Comparison of ENCODE assay signal across 8 mouse cellular contexts in the genomic region with DNA sequence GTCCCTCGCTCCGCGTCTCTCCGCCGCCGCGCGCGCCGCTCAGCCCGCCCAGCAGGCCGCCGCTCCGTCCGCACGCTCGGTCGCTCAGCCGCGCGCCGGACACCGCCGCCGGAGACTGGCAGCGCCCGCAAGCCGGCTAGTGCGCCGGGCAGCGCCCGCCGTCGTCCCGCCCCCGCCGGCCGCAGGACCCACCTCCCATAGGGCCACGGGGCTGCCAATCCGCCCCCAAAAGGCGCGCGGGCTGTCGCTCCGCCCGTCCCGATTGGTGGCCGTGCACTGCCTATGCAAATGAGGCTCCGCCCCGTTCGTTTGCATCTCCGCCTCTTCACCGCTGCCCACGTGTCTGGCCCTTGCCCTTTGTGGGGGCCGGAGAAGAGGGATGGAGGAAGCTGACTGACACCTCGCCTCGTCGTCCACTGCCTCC. TPM values are rescaled to one million over a fixed set of nuclear protein-coding genes. Genes with fewer than 3 reads are reported as not detected.
DNase-seq lines count a peak whose midpoint lies in the region; ATAC-seq lines count a peak whose summit lies in the region.

No protein-coding gene starts in this region.

- peak overlapping the region; percentile 75 for H3K4me2 ChIP-seq in intestine, embryonic 15.5 days (replicated peaks)

- DNase-seq in adrenal gland, adult 8-10 months: peak; percentile 98
- DNase-seq in embryo, embryonic 11.5 days (ENCODE audit: low read depth, low spot score): peak; percentile 94
- DNase-seq in gastrocnemius, postnatal 36 days: peak; percentile 98
- peak; percentile 96 to 97 for DNase-seq in left cerebral cortex, postnatal 14 days (ENCODE audit: low spot score in 2 of 2)
- DNase-seq in mesoderm, embryonic 11.5 days (ENCODE audit: low read depth, low spot score): peak; percentile 97
- peak; percentile 97 for DNase-seq in right cerebral cortex, postnatal 25 days
- DNase-seq in urinary bladder, postnatal 36 days (ENCODE audit: low spot score in 2 of 2): peak; percentile 98

- H3K27ac ChIP-seq in intestine, embryonic 15.5 days: peak overlapping the region; percentile 81

- no peaks in the 10 kb centered on the region for H3K9me3 ChIP-seq in intestine, embryonic 15.5 days

- peak; percentile 99 for ATAC-seq in intestine, embryonic 15.5 days

- H3K4me3 ChIP-seq in intestine, embryonic 15.5 days (replicated peaks): peak overlapping the region; percentile 97

- no peaks in the 10 kb centered on the region for H3K36me3 ChIP-seq in intestine, embryonic 15.5 days

- H3K9ac ChIP-seq in intestine, embryonic 15.5 days: peak overlapping the region; percentile 69

- H3K4me1 ChIP-seq in intestine, embryonic 15.5 days (replicated peaks): peaks cover 9% of the 10 kb centered on the region

- under 1% methylated on average over 50 of the region's 58 CpGs for WGBS in intestine, embryonic 15.5 days

- H3K27me3 ChIP-seq in intestine, embryonic 15.5 days (replicated peaks): no peaks in the 10 kb centered on the region

- intact Hi-C loops in gastrocnemius, postnatal 36 days (cut with DNase I): loop anchor here (2.0 kb wide), 1 partner anchor 37 kb away; no protein-coding TSS in a partner anchor
- intact Hi-C loops in left cerebral cortex, postnatal 14 days (cut with DNase I): loop anchor here (1.0 kb wide), 1 partner anchor 37 kb away; no protein-coding TSS in a partner anchor

RNA-seq across cellular contexts. Expression of gene Fkbp5, which starts 31.3 kb away (rescaled TPM):
- 100 to 1,000 TPM in 2 of 4 experiments, 10 to 100 TPM in 2; 77.9 to 150 (median 98.7) TPM for total RNA-seq in adrenal gland, adult 8-10 months (2022)
- 100 to 1,000 TPM; 107 to 115 TPM for total RNA-seq in gastrocnemius, postnatal 36 days (2021)
- polyA plus RNA-seq in intestine, embryonic 15.5 days (2015; fragmentation: Nextera tagmentation; extraction: Ambion mirVana): 25.9 and 26.6 TPM in 2 replicates
- total RNA-seq in left cerebral cortex, postnatal 14 days (2021): 10 to 100 TPM; 29.0 to 52.6 TPM

RNA-seq across cellular contexts. Expression of gene Armc12, which starts 44.6 kb away (rescaled TPM):
- total RNA-seq in adrenal gland, adult 8-10 months (2022): not detected
- not detected for total RNA-seq in gastrocnemius, postnatal 36 days (2021)
- polyA plus RNA-seq in intestine, embryonic 15.5 days (2015; fragmentation: Nextera tagmentation; extraction: Ambion mirVana): not detected in 2 replicates
- not detected for total RNA-seq in left cerebral cortex, postnatal 14 days (2021)

Comparison
In these comparisons a context has a peak if more than half of its experiments do, and no peak if none do; other contexts are left out.
1. Peak in every context shown above with its lines: DNase-seq, ATAC-seq, H3K4me3 ChIP-seq and H3K27ac ChIP-seq.